Mouse (Mus musculus) forebrain, embryonic 12.5 days (tissue): ENCODE measurements around the gene Inppl1. TPM values are rescaled to one million over a fixed set of nuclear protein-coding genes. Genes with fewer than 3 reads are reported as not detected.

Source experiments
- ATAC-seq: fragments of 200-750 bp; cut with Nextera tagmentation; 2 replicates; pipeline ENCODE4 v1.8.0; 2017; ENCODE audit warnings: moderate TSS enrichment; ENCODE audit not compliant: low FRiP score
- H3K27ac ChIP-seq: fragments of 300-500 bp; sonication (generic); 2 replicates; pipeline ENCODE4 v1.5.1; 2016; ENCODE audit warnings: mild to moderate bottlenecking
- H3K27me3 ChIP-seq: fragments of 300-500 bp; sonication (generic); 2 replicates; pipeline ENCODE4 v1.6.1; 2016; ENCODE audit warnings: mild to moderate bottlenecking
- H3K36me3 ChIP-seq: fragments of 300-500 bp; sonication (generic); replicated peaks from 2 replicates; pipeline ENCODE4 v1.6.1; 2016; ENCODE audit warnings: mild to moderate bottlenecking
- H3K4me1 ChIP-seq: fragments of 300-500 bp; sonication (generic); 2 replicates; pipeline ENCODE4 v1.6.1; 2016
- H3K4me2 ChIP-seq: fragments of 300-500 bp; sonication (generic); 2 replicates; pipeline ENCODE4 v1.6.1; 2016; ENCODE audit warnings: mild to moderate bottlenecking, moderate library complexity
- H3K4me3 ChIP-seq: fragments of 300-500 bp; sonication (generic); replicated peaks from 2 replicates; pipeline ENCODE4 v1.5.1; 2016; ENCODE audit warnings: mild to moderate bottlenecking
- H3K9ac ChIP-seq: fragments of 300-500 bp; sonication (generic); 2 replicates; pipeline ENCODE4 v1.6.1; 2016; ENCODE audit warnings: mild to moderate bottlenecking
- H3K9me3 ChIP-seq: fragments of 300-500 bp; sonication (generic); 2 replicates; pipeline ENCODE4 v1.6.1; 2016
- WGBS: fragments of 180-500 bp; shearing (Covaris S2); methylation state at CpG from one replicate; pipeline ENCODE4 v1.1.7; 2016; 5-methylcytosine and 5-hydroxymethylcytosine counted together
- polyA plus RNA-seq: library from polyadenylated mRNA; unstranded; fragments of >200 nt; fragmentation: Nextera tagmentation; extraction: Ambion mirVana; gene quantifications from 2 replicates; pipeline ENCODE4 v1.2.1, GENCODE M21; 2016

Gene Inppl1
- polyA plus RNA-seq, 1 experiment from 2014 or later = 41.4 TPM

- 74% methylated on average over 11 of the region's 11 CpGs for WGBS
- Histone ChIP-seq H3K27me3 (no peaks in the 10 kb centered on the region), H3K36me3 (no peaks in the 10 kb centered on the region), H3K9me3 (no peaks in the 10 kb centered on the region), H3K4me1 (peaks cover 4% of the 10 kb centered on the region), H3K4me2 (no peak overlapping the region), H3K27ac (no peak overlapping the region), H3K4me3 (no peak overlapping the region), H3K9ac (no peak overlapping the region)
- no peak for ATAC-seq
Observed at GRCm38 (mm10) chr7:101866491-101867265, 28.6 kb upstream of the Inppl1 start.

DNA sequence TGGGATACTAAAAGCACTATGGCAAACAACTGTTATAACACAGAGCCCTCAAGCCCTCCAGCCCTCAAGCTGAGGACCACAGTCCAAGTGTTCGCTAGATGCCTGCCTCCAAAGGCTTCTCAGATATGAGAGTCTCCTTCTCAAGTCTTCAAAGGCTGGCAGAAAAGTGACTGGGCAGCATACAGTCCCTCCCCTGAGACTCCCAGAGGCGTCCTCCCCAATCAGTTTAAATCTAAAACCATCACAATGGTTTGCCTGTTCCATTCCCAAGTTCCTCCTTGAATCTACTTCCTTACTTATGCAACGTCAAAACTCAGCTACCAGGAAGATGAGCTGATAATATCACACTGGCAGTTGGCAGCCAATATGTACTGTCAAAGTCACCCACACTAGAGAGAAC, 25.4 kb upstream of the Inppl1 start, which contains the start of gene Anapc15:
Gene Anapc15, plus strand, starts transcription at position 301 of the 400 bp plus-strand sequence.
- no peak for ATAC-seq
- Histone ChIP-seq H3K36me3 (no peaks in the 10 kb centered on the region), H3K9me3 (no peaks in the 10 kb centered on the region), H3K27ac (no peak within 1 kb of the TSS), H3K4me2 (no peak within 1 kb of the TSS), H3K4me1 (no peaks in the 10 kb centered on the region), H3K4me3 (no peak within 1 kb of the TSS), H3K9ac (no peak within 1 kb of the TSS), H3K27me3 (no peaks in the 10 kb centered on the region)
- 90% methylated on average over 3 of the region's 3 CpGs for WGBS

- ATAC-seq = no peak
- Histone ChIP-seq H3K27ac (no peak overlapping the region), H3K9me3 (no peaks in the 10 kb centered on the region), H3K36me3 (no peaks in the 10 kb centered on the region), H3K9ac (no peak overlapping the region), H3K4me1 (no peaks in the 10 kb centered on the region), H3K4me2 (no peak overlapping the region), H3K4me3 (no peak overlapping the region), H3K27me3 (no peaks in the 10 kb centered on the region)
- WGBS = 72% methylated on average over 3 of the region's 3 CpGs
Observed at GRCm38 (mm10) chr7:101862291-101862690, 24.3 kb upstream of the Inppl1 start.

- H3K27ac ChIP-seq = no peak overlapping the region
- ATAC-seq = no peak
- H3K4me1 ChIP-seq = no peaks in the 10 kb centered on the region
- H3K9me3 ChIP-seq = no peaks in the 10 kb centered on the region
- H3K27me3 ChIP-seq = no peaks in the 10 kb centered on the region
- H3K36me3 ChIP-seq = no peaks in the 10 kb centered on the region
- no peak overlapping the region for H3K4me2 ChIP-seq
- no peak overlapping the region for H3K9ac ChIP-seq
- no peak overlapping the region for H3K4me3 ChIP-seq
Observed at GRCm38 (mm10) chr7:101860978-101861377, 22.9 kb upstream of the Inppl1 start.

DNA sequence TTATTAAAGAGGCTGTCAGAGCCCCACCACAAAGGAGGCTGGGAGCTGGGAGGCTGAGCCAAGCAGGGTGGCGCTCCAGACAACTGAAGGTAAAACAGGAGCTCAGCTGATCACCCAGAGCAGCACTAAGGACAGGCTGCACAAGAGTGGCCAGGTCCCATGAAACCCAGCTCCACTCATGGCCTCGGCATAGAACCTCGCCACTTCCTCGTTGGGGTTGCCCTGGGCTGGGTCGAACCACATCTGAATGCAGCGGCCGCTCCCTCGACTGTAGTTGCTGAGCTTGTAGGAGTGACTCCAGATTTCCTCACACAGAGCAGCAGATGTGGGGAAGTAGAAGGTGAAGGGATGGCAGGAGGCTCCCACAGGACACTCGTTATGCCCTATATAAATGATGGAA, 20.3 kb upstream of the Inppl1 start:
- Histone ChIP-seq H3K9ac (no peak overlapping the region), H3K4me3 (no peak overlapping the region), H3K36me3 (no peaks in the 10 kb centered on the region), H3K27ac (no peak overlapping the region), H3K9me3 (no peaks in the 10 kb centered on the region), H3K4me1 (no peaks in the 10 kb centered on the region), H3K27me3 (no peaks in the 10 kb centered on the region), H3K4me2 (no peak overlapping the region)
- 87% methylated on average over 9 of the region's 9 CpGs for WGBS
- ATAC-seq = no peak

DNA sequence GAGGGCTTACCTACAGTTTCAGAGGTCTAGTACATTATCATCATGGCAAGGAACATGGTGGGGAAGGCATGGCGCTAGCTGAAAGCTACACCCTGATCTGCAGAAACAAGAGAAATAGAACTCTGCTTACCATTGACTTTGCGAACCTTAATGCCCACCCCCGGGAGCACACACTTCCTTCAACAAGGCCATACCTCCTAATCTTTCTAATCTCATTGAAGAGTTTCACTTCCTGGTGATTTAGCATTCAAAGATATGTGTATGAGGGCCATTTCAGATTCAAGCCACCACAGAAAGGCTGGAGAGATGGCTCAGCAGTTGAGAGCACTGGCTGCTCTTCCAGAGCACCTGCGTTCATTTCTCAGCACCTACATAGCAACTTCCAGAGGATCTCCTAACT, 19.1 kb upstream of the Inppl1 start, which contains the start of gene Folr2:
Gene Folr2, minus strand, starts transcription at position 101 of the 400 bp plus-strand sequence.
- WGBS = 90% methylated on average over 4 of the region's 4 CpGs

GRCm38 (mm10) chr7:101853816-101854215, 15.8 kb upstream of the Inppl1 start:
- Histone ChIP-seq H3K36me3 (no peaks in the 10 kb centered on the region), H3K4me3 (no peak overlapping the region), H3K27me3 (no peaks in the 10 kb centered on the region), H3K27ac (no peak overlapping the region), H3K4me2 (no peak overlapping the region), H3K9ac (no peak overlapping the region), H3K4me1 (no peaks in the 10 kb centered on the region), H3K9me3 (no peaks in the 10 kb centered on the region)
- ATAC-seq = no peak
- 88% methylated on average over 2 of the region's 2 CpGs for WGBS

More for the DNA sequence above, 19.1 kb upstream of the Inppl1 start, which contains the start of gene Folr2:
- no peak within 1 kb of the TSS for H3K4me2 ChIP-seq
- no peak within 1 kb of the TSS for H3K27ac ChIP-seq
- H3K4me3 ChIP-seq = no peak within 1 kb of the TSS
- ATAC-seq = no peak
- no peaks in the 10 kb centered on the region for H3K27me3 ChIP-seq
- no peaks in the 10 kb centered on the region for H3K4me1 ChIP-seq
- H3K36me3 ChIP-seq = no peaks in the 10 kb centered on the region
- no peaks in the 10 kb centered on the region for H3K9me3 ChIP-seq
- no peak within 1 kb of the TSS for H3K9ac ChIP-seq

GRCm38 (mm10) chr7:101852846-101853245, 14.8 kb upstream of the Inppl1 start:
- no peaks in the 10 kb centered on the region for H3K4me1 ChIP-seq
- H3K9ac ChIP-seq = no peak overlapping the region
- H3K36me3 ChIP-seq = no peaks in the 10 kb centered on the region
- no peaks in the 10 kb centered on the region for H3K27me3 ChIP-seq
- H3K9me3 ChIP-seq = no peaks in the 10 kb centered on the region
- no peak for ATAC-seq
- no peak overlapping the region for H3K4me3 ChIP-seq
- H3K27ac ChIP-seq = no peak overlapping the region
- no peak overlapping the region for H3K4me2 ChIP-seq
- WGBS = 86% methylated on average over 6 of the region's 6 CpGs

- no peak overlapping the region for H3K27ac ChIP-seq
- H3K4me3 ChIP-seq = no peak overlapping the region
- H3K4me2 ChIP-seq = no peak overlapping the region
- no peak for ATAC-seq
- WGBS = 81% methylated on average over 6 of the region's 6 CpGs
- H3K4me1 ChIP-seq = no peaks in the 10 kb centered on the region
- H3K9ac ChIP-seq = no peak overlapping the region
- H3K9me3 ChIP-seq = no peaks in the 10 kb centered on the region
- H3K36me3 ChIP-seq = no peaks in the 10 kb centered on the region
- no peaks in the 10 kb centered on the region for H3K27me3 ChIP-seq
Observed at GRCm38 (mm10) chr7:101851689-101852088, 13.7 kb upstream of the Inppl1 start.

DNA sequence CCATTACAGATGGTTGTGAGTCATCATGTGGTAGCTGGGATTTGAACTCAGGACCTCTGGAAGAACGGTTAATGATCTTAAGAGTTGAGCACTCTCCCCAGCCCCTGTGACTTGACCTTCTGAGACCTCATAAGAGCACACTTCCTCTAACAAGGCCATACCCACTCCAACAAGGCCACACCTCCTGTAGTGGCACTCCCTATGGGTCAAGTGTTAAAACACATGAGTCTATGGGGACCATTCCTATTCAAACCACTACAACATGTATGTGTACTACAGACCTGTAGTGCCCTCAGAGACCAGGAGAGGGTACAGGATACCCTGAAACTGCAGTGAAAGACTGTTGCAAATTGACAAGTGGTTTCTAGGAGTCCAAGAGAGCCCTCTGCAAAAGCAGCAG, 9.9 kb upstream of the Inppl1 start:
- Histone ChIP-seq H3K27ac (no peak overlapping the region), H3K27me3 (no peaks in the 10 kb centered on the region), H3K9ac (no peak overlapping the region), H3K36me3 (no peaks in the 10 kb centered on the region), H3K4me2 (no peak overlapping the region), H3K9me3 (no peaks in the 10 kb centered on the region), H3K4me1 (no peaks in the 10 kb centered on the region), H3K4me3 (no peak overlapping the region)
- WGBS = 97% methylated on average over 1 of the region's 1 CpGs
- ATAC-seq = no peak

DNA sequence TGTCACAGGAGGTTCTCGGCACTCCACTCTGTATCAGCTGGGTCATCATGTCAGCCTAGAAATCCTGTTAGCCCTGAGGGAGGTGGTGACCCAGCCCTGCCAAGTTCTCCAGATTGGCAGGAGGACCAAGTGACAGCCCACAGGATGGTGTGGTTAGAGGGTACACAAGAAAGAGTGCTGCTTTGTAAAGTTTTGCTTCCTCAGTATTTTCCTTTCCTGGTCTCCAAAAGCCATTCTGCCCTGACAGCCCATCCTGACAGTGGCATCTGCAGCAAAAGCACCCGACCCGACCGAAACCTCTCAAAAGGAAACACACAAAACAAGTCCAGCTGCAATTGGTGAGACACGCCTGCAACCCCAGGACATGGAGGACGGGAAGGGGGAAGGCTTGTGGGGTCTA, 6.2 kb upstream of the Inppl1 start:
- WGBS = 83% methylated on average over 6 of the region's 6 CpGs
- no peaks in the 10 kb centered on the region for H3K4me1 ChIP-seq
- no peak overlapping the region for H3K4me3 ChIP-seq
- H3K36me3 ChIP-seq = no peaks in the 10 kb centered on the region
- ATAC-seq = no peak
- no peak overlapping the region for H3K4me2 ChIP-seq
- no peak overlapping the region for H3K27ac ChIP-seq
- H3K9ac ChIP-seq = no peak overlapping the region
- no peaks in the 10 kb centered on the region for H3K27me3 ChIP-seq
- no peaks in the 10 kb centered on the region for H3K9me3 ChIP-seq

GRCm38 (mm10) chr7:101837154-101837605, 849 bp downstream of the Inppl1 start:
- H3K9ac ChIP-seq = peak overlapping the region; percentile 96
- peak overlapping the region; percentile 82 for H3K4me3 ChIP-seq
- peak; percentile 9 for ATAC-seq
- no peaks in the 10 kb centered on the region for H3K27me3 ChIP-seq
- H3K4me2 ChIP-seq = peak overlapping the region; percentile 90
- H3K9me3 ChIP-seq = no peaks in the 10 kb centered on the region
- peaks cover 20% of the 10 kb centered on the region for H3K36me3 ChIP-seq
- under 1% methylated on average over 20 of the region's 20 CpGs for WGBS
- peaks cover 53% of the 10 kb centered on the region for H3K4me1 ChIP-seq
- peak overlapping the region; percentile 89 for H3K27ac ChIP-seq
